Comparison of ENCODE assay signal across 9 mouse cellular contexts in genomic region chr2:28193690-28194087, GRCm38 (mm10). TPM values are rescaled to one million over a fixed set of nuclear protein-coding genes. Genes with fewer than 3 reads are reported as not detected.
DNase-seq lines count a peak whose midpoint lies in the region; ATAC-seq and TF ChIP-seq lines count a peak whose summit lies in the region.
"Had no signal": no experiment of that assay in that cellular context is flagged by ENCODE, and none has a peak within 500 bp of the region (broad histone marks: within the 10 kb centered on the region; RNA-seq: fewer than 3 reads in every experiment).

No protein-coding gene starts in this region.

- peaks cover 74% of the 10 kb centered on the region for H3K27me3 ChIP-seq in heart, embryonic 12.5 days (replicated peaks)
- H3K27me3 ChIP-seq in embryonic facial prominence, embryonic 15.5 days, result peaks cover 30% of the 10 kb centered on the region
- peaks cover 13% of the 10 kb centered on the region for H3K27me3 ChIP-seq in intestine, embryonic 16.5 days (replicated peaks; ENCODE audit: control insufficient read depth, insufficient read depth, low read length)

- TF ChIP-seq CTCF in olfactory bulb, adult 2 months (IDR thresholded peaks at IDR 0.05; ENCODE audit: insufficient read depth, low read depth, low read length), result no peak

- no peak for TF ChIP-seq POLR2A in olfactory bulb, adult 2 months (IDR thresholded peaks at IDR 0.05; ENCODE audit: insufficient read depth, low read depth, low read length)

- no peak for DNase-seq in heart, postnatal 4 days
- peak; percentile 34 for DNase-seq in MN1 (ENCODE audit: low spot score)
- DNase-seq in adrenal gland, postnatal 4 days (ENCODE audit: low spot score in 2 of 2), result no peak

- H3K4me2 ChIP-seq in heart, embryonic 12.5 days, result peak overlapping the region; percentile 96
- H3K4me2 ChIP-seq in embryonic facial prominence, embryonic 15.5 days (replicated peaks), result peak overlapping the region; percentile 93
- peak overlapping the region; percentile 89 for H3K4me2 ChIP-seq in intestine, embryonic 16.5 days (ENCODE audit: low read depth, low read length)

- peaks cover 5% of the 10 kb centered on the region; the same call in 1 of the 2 replicates for H3K4me1 ChIP-seq in heart, embryonic 12.5 days (replicated peaks)
- H3K4me1 ChIP-seq in embryonic facial prominence, embryonic 15.5 days, result peaks cover 23% of the 10 kb centered on the region
- peaks cover 4% of the 10 kb centered on the region; the same call in 1 of the 2 replicates for H3K4me1 ChIP-seq in intestine, embryonic 16.5 days (ENCODE audit: control insufficient read depth, insufficient read depth, low read length)
- peaks cover 33% of the 10 kb centered on the region for H3K4me1 ChIP-seq in olfactory bulb, adult 2 months (ENCODE audit: control insufficient read depth, insufficient read depth, low read length)

- WGBS in heart, embryonic 12.5 days, result 32% methylated on average over 12 of the region's 12 CpGs
- WGBS in embryonic facial prominence, embryonic 15.5 days, result 26% methylated on average over 12 of the region's 12 CpGs
- WGBS in intestine, embryonic 16.5 days, result 29% methylated on average over 12 of the region's 12 CpGs
- 8% methylated on average over 12 of the region's 12 CpGs for WGBS in olfactory bulb, adult 2 months

- no peak overlapping the region for H3K27ac ChIP-seq in heart, embryonic 12.5 days (ENCODE audit: poor library complexity, severe bottlenecking)
- no peak overlapping the region for H3K27ac ChIP-seq in embryonic facial prominence, embryonic 15.5 days (replicated peaks)
- H3K27ac ChIP-seq in intestine, embryonic 16.5 days (ENCODE audit: low read length), result no peak overlapping the region
- H3K27ac ChIP-seq in olfactory bulb, adult 2 months (ENCODE audit: insufficient read depth, low read depth, low read length), result peak overlapping the region; percentile 86

- ATAC-seq in heart, embryonic 12.5 days (ENCODE audit: insufficient number of reproducible peaks, low FRiP score), result no peak
- no peak for ATAC-seq in embryonic facial prominence, embryonic 15.5 days (ENCODE audit: insufficient number of reproducible peaks, low FRiP score, low TSS enrichment, low read depth)
- 0 out of 2 replicates have a peak, but pooled peaks have one; percentile 10 for ATAC-seq in intestine, embryonic 16.5 days
- no peak for ATAC-seq in megakaryocyte, adult 5-6 weeks (ENCODE audit: poor library complexity, severe bottlenecking)

- H3K4me3 ChIP-seq in heart, embryonic 12.5 days, result peak overlapping the region; percentile 70
- H3K4me3 ChIP-seq in embryonic facial prominence, embryonic 15.5 days (replicated peaks), result peak overlapping the region; percentile 59
- H3K4me3 ChIP-seq in intestine, embryonic 16.5 days (ENCODE audit: low read length), result peak overlapping the region; percentile 61
- peak overlapping the region; percentile 95 for H3K4me3 ChIP-seq in olfactory bulb, adult 2 months (ENCODE audit: insufficient read depth, low read depth, low read length)
- H3K4me3 ChIP-seq: myocyte had no signal

- no peaks in the 10 kb centered on the region for H3K36me3 ChIP-seq in heart, embryonic 12.5 days
- no peaks in the 10 kb centered on the region for H3K36me3 ChIP-seq in embryonic facial prominence, embryonic 15.5 days
- no peaks in the 10 kb centered on the region for H3K36me3 ChIP-seq in intestine, embryonic 16.5 days (ENCODE audit: control insufficient read depth, insufficient read depth, low read length)

- no peaks in the 10 kb centered on the region for H3K9me3 ChIP-seq in heart, embryonic 12.5 days (replicated peaks)
- no peaks in the 10 kb centered on the region for H3K9me3 ChIP-seq in embryonic facial prominence, embryonic 15.5 days (replicated peaks)
- H3K9me3 ChIP-seq in intestine, embryonic 16.5 days (ENCODE audit: control insufficient read depth, low read length), result no peaks in the 10 kb centered on the region

- no peak overlapping the region for H3K9ac ChIP-seq in heart, embryonic 12.5 days
- H3K9ac ChIP-seq in embryonic facial prominence, embryonic 15.5 days, result peak overlapping the region; percentile 23; the same call in 1 of the 2 replicates
- peak overlapping the region; percentile 62 for H3K9ac ChIP-seq in intestine, embryonic 16.5 days (ENCODE audit: low read depth, low read length)

RNA-seq across cellular contexts. Expression of gene Olfm1, which starts 0.9 kb away (rescaled TPM):
- 6.1 and 6.2 TPM in 2 replicates for polyA plus RNA-seq in heart, embryonic 12.5 days (2016; fragmentation: Nextera tagmentation; extraction: Ambion mirVana)
- total RNA-seq in heart, postnatal 4 days (2021), result 10 to 100 TPM; 10.1 to 12.5 TPM
- 34.5 and 35.7 TPM in 2 replicates for polyA plus RNA-seq in embryonic facial prominence, embryonic 15.5 days (2015; fragmentation: Nextera tagmentation; extraction: Ambion mirVana)
- 12.2 and 13.3 TPM in 2 replicates for polyA plus RNA-seq in intestine, embryonic 16.5 days (2015; fragmentation: Nextera tagmentation; extraction: Ambion mirVana)
- 171 TPM in 1 of 2 replicates, not detected in the other for polyA plus RNA-seq in olfactory bulb, adult 2 months (2012; ENCODE audit: insufficient read depth, insufficient read length, low replicate concordance, missing spikeins)
- total RNA-seq in megakaryocyte, adult 5-6 weeks (2015), result 101 and 108 TPM in 2 replicates
- total RNA-seq in megakaryocyte, adult 5-6 weeks (2017), result 66.1 and 67.4 TPM in 2 replicates
- total RNA-seq in adrenal gland, postnatal 4 days (2021), result 10 to 100 TPM; 39.6 to 49.0 TPM
